Mouse (Mus musculus) C2C12 (cell line): ENCODE data around the gene Fgf23.

Experiments used
- CEBPB ChIP-seq: IDR thresholded peaks from one replicate; pipeline ENCODE4 v1.6.1; 2011; ENCODE audit warnings: low read depth, mild to moderate bottlenecking, control low read depth, moderate library complexity
- CTCF ChIP-seq: IDR thresholded peaks from one replicate; pipeline ENCODE4 v1.5.1; 2011; ENCODE audit not compliant: control insufficient read depth, insufficient read depth, insufficient read length
- FOSL1 ChIP-seq: IDR thresholded peaks from one replicate; pipeline ENCODE4 v1.8.0; 2011; ENCODE audit warnings: mild to moderate bottlenecking, low read length; ENCODE audit not compliant: poor library complexity, insufficient read depth, severe bottlenecking
- MAX ChIP-seq: IDR thresholded peaks from one replicate; pipeline ENCODE4 v1.6.1; 2011; ENCODE audit warnings: mild to moderate bottlenecking, control low read depth
- MYOD1 ChIP-seq: IDR thresholded peaks from one replicate; pipeline ENCODE4 v1.6.1; 2011; ENCODE audit warnings: low read depth; ENCODE audit not compliant: control insufficient read depth, insufficient read length
- MYOG ChIP-seq: IDR thresholded peaks from one replicate; pipeline ENCODE4 v1.6.1; 2011; ENCODE audit not compliant: control insufficient read depth, insufficient read length; ENCODE audit errors: extremely low read depth
- USF1 ChIP-seq: IDR thresholded peaks from one replicate; pipeline ENCODE4 v1.6.1; 2011; ENCODE audit warnings: low read depth, mild to moderate bottlenecking, control low read depth, moderate library complexity

DNA sequence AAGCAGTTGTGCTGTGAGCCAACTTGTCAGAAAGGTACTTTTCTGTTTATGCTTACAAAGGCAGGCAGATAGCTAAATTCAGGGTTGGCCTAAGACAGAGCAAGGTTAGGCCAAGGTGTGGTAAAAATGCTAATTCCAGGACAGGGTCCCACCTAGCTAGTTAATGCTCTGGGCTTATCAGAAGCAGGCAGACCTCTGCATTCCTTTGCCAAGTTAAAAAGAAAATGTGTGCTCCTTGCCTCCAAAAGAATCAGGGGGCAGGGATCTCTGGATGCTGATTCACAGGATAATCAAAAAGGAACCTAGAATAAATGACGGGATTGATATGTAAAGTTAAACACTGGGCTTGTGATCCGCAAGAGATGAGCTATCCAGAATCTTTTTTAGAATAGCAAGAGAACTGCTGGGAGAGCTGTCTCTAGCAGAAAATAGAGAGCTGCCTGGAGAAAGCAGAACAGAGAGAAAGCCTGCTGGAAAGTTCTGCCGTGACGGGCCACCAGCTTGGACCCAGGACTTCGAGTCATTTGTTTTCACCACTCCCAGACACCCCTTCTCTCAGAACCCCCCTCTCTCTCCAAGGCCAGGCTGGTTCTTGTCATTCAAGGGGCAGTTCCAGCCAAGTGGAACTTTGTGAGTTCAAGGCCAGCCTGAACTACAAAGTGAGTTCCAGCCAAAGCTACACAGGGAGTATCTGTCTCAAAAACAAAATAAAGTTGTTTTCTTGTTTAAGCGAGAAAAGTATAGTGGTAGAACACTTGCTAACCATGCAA is 31.0 kb downstream of the Fgf23 start:
- TF ChIP-seq CTCF, result no peak
- TF ChIP-seq MYOG, result no peak
- TF ChIP-seq MAX, result no peak
- TF ChIP-seq FOSL1, result no peak
- TF ChIP-seq CEBPB, result no peak
- TF ChIP-seq USF1, result no peak
- no peak for TF ChIP-seq MYOD1
